Mouse (Mus musculus): Measurements from ENCODE around the gene Gldc. TPM values are rescaled to one million over a fixed set of nuclear protein-coding genes. Genes with fewer than 3 reads are reported as not detected.

Gene Gldc
- polyA plus RNA-seq, 1 experiment = 0.63 TPM

GRCm38 (mm10) chr19:30194999-30195398 lies 19.8 kb upstream of the Gldc start:
- TF ChIP-seq CTCF (IDR thresholded peaks at IDR 0.05; ENCODE audit: borderline replicate concordance, insufficient read depth, low read length) (no peak), POLR2A (IDR thresholded peaks at IDR 0.05; ENCODE audit: low read depth, low read length) (no peak)
- Histone ChIP-seq H3K4me3 (ENCODE audit: insufficient read depth, low read length) (no peak overlapping the region), H3K27ac (ENCODE audit: insufficient read depth, low read length) (no peak overlapping the region), H3K4me1 (ENCODE audit: control insufficient read depth, insufficient read depth, low read length) (no peaks in the 10 kb centered on the region)

GRCm38 (mm10) chr19:30187232-30187631 lies 12.0 kb upstream of the Gldc start:
- no peak overlapping the region for H3K4me3 ChIP-seq (ENCODE audit: insufficient read depth, low read length)
- H3K4me1 ChIP-seq (ENCODE audit: control insufficient read depth, insufficient read depth, low read length) = no peaks in the 10 kb centered on the region
- no peak for TF ChIP-seq CTCF (IDR thresholded peaks at IDR 0.05; ENCODE audit: borderline replicate concordance, insufficient read depth, low read length)
- no peak overlapping the region for H3K27ac ChIP-seq (ENCODE audit: insufficient read depth, low read length)

GRCm38 (mm10) chr19:30185536-30185935 lies 10.3 kb upstream of the Gldc start:
- no peak overlapping the region for H3K4me3 ChIP-seq (ENCODE audit: insufficient read depth, low read length)
- no peak overlapping the region for H3K27ac ChIP-seq (ENCODE audit: insufficient read depth, low read length)
- no peaks in the 10 kb centered on the region for H3K4me1 ChIP-seq (ENCODE audit: control insufficient read depth, insufficient read depth, low read length)
- TF ChIP-seq POLR2A (IDR thresholded peaks at IDR 0.05; ENCODE audit: low read depth, low read length) (no peak), CTCF (IDR thresholded peaks at IDR 0.05; ENCODE audit: borderline replicate concordance, insufficient read depth, low read length) (no peak)

GRCm38 (mm10) chr19:30179979-30180378 lies 4.8 kb upstream of the Gldc start:
- no peak for TF ChIP-seq CTCF (IDR thresholded peaks at IDR 0.05; ENCODE audit: borderline replicate concordance, insufficient read depth, low read length)
- TF ChIP-seq POLR2A (IDR thresholded peaks at IDR 0.05; ENCODE audit: low read depth, low read length) = no peak
- no peak overlapping the region for H3K4me3 ChIP-seq (ENCODE audit: insufficient read depth, low read length)
- H3K27ac ChIP-seq (ENCODE audit: insufficient read depth, low read length) = no peak overlapping the region
- H3K4me1 ChIP-seq (ENCODE audit: control insufficient read depth, insufficient read depth, low read length) = no peaks in the 10 kb centered on the region

GRCm38 (mm10) chr19:30174074-30174670 lies 1.1 kb downstream of the Gldc start:
- Histone ChIP-seq H3K27ac (ENCODE audit: insufficient read depth, low read length) (no peak overlapping the region), H3K4me1 (ENCODE audit: control insufficient read depth, insufficient read depth, low read length) (no peaks in the 10 kb centered on the region), H3K4me3 (ENCODE audit: insufficient read depth, low read length) (no peak overlapping the region)
- TF ChIP-seq CTCF (IDR thresholded peaks at IDR 0.05; ENCODE audit: borderline replicate concordance, insufficient read depth, low read length) (no peak), POLR2A (IDR thresholded peaks at IDR 0.05; ENCODE audit: low read depth, low read length) (no peak)

GRCm38 (mm10) chr19:30171346-30172055 lies 3.7 kb downstream of the Gldc start:
- no peak overlapping the region for H3K4me3 ChIP-seq (ENCODE audit: insufficient read depth, low read length)
- TF ChIP-seq CTCF (IDR thresholded peaks at IDR 0.05; ENCODE audit: borderline replicate concordance, insufficient read depth, low read length) (no peak), POLR2A (IDR thresholded peaks at IDR 0.05; ENCODE audit: low read depth, low read length) (no peak)
- no peak overlapping the region for H3K27ac ChIP-seq (ENCODE audit: insufficient read depth, low read length)
- no peaks in the 10 kb centered on the region for H3K4me1 ChIP-seq (ENCODE audit: control insufficient read depth, insufficient read depth, low read length)

- no peak overlapping the region for H3K4me3 ChIP-seq (ENCODE audit: insufficient read depth, low read length)
- H3K4me1 ChIP-seq (ENCODE audit: control insufficient read depth, insufficient read depth, low read length) = no peaks in the 10 kb centered on the region
- no peak overlapping the region for H3K27ac ChIP-seq (ENCODE audit: insufficient read depth, low read length)
- TF ChIP-seq POLR2A (IDR thresholded peaks at IDR 0.05; ENCODE audit: low read depth, low read length) (no peak), CTCF (IDR thresholded peaks at IDR 0.05; ENCODE audit: borderline replicate concordance, insufficient read depth, low read length) (no peak)
Measured at GRCm38 (mm10) chr19:30170319-30170718, 4.9 kb downstream of the Gldc start.

- no peak overlapping the region for H3K27ac ChIP-seq (ENCODE audit: insufficient read depth, low read length)
- H3K4me3 ChIP-seq (ENCODE audit: insufficient read depth, low read length) = no peak overlapping the region
- no peaks in the 10 kb centered on the region for H3K4me1 ChIP-seq (ENCODE audit: control insufficient read depth, insufficient read depth, low read length)
- TF ChIP-seq POLR2A (IDR thresholded peaks at IDR 0.05; ENCODE audit: low read depth, low read length) (no peak), CTCF (IDR thresholded peaks at IDR 0.05; ENCODE audit: borderline replicate concordance, insufficient read depth, low read length) (no peak)
Measured at GRCm38 (mm10) chr19:30166801-30167505, 8.3 kb downstream of the Gldc start.

- no peaks in the 10 kb centered on the region for H3K4me1 ChIP-seq (ENCODE audit: control insufficient read depth, insufficient read depth, low read length)
- no peak overlapping the region for H3K27ac ChIP-seq (ENCODE audit: insufficient read depth, low read length)
- no peak overlapping the region for H3K4me3 ChIP-seq (ENCODE audit: insufficient read depth, low read length)
- TF ChIP-seq CTCF (IDR thresholded peaks at IDR 0.05; ENCODE audit: borderline replicate concordance, insufficient read depth, low read length) (no peak), POLR2A (IDR thresholded peaks at IDR 0.05; ENCODE audit: low read depth, low read length) (no peak)
Measured at GRCm38 (mm10) chr19:30164228-30164627, 11.0 kb downstream of the Gldc start.

- no peaks in the 10 kb centered on the region for H3K4me1 ChIP-seq (ENCODE audit: control insufficient read depth, insufficient read depth, low read length)
- TF ChIP-seq POLR2A (IDR thresholded peaks at IDR 0.05; ENCODE audit: low read depth, low read length) = no peak
- no peak for TF ChIP-seq CTCF (IDR thresholded peaks at IDR 0.05; ENCODE audit: borderline replicate concordance, insufficient read depth, low read length)
- H3K27ac ChIP-seq (ENCODE audit: insufficient read depth, low read length) = no peak overlapping the region
- no peak overlapping the region for H3K4me3 ChIP-seq (ENCODE audit: insufficient read depth, low read length)
Measured at GRCm38 (mm10) chr19:30162808-30163207, 12.4 kb downstream of the Gldc start.
